Mouse (Mus musculus): Measurements from ENCODE around the gene Adgrl2. TPM values are rescaled to one million over a fixed set of nuclear protein-coding genes. Genes with fewer than 3 reads are reported as not detected.

The Adgrl2 gene
- total and polyA plus RNA-seq, 3 experiments: 0.34 to 6.6 (median 3.2) TPM

GRCm38 (mm10) chr3:148895396-148896109, 94.8 kb downstream of the Adgrl2 start:
- Histone ChIP-seq H3K27ac (ENCODE audit: insufficient read depth, low read depth) (no peak overlapping the region), H3K79me2 (replicated peaks; ENCODE audit: control insufficient read depth, extremely low read depth, insufficient read depth, poor library complexity, severe bottlenecking) (no peaks in the 10 kb centered on the region), H3K27me3 (replicated peaks) (no peaks in the 10 kb centered on the region), H3K9me3 (replicated peaks; ENCODE audit: low read length) (no peaks in the 10 kb centered on the region), H3K9ac (ENCODE audit: insufficient read depth, low read depth) (no peak overlapping the region), H3K4me3 (replicated peaks in 1 of 3; ENCODE audit: low read depth in 2 of 3, low read length in 2 of 3, poor library complexity in 1 of 3) (peak overlapping the region in 1 of 3 experiments; percentile 6), H3K4me1 (ENCODE audit: control insufficient read depth in 1 of 2, insufficient read depth in 2 of 2) (peaks cover 7 to 11% of the 10 kb centered on the region in 2 experiments), H3K36me3 (replicated peaks in 1 of 2; ENCODE audit: control insufficient read depth in 1 of 2, insufficient read depth in 1 of 2, low read length in 1 of 2) (no peaks in the 10 kb centered on the region), H3K4me2 (ENCODE audit: insufficient read depth, low read depth, poor library complexity, severe bottlenecking) (peak overlapping the region; percentile 89)
- TF ChIP-seq EP300 (IDR thresholded peaks at IDR 0.05; ENCODE audit: low read length): peak; percentile 31
- TF ChIP-seq ELF1 (IDR thresholded peaks at IDR 0.05; ENCODE audit: low read depth, low read length): no peak
- TF ChIP-seq BHLHE40 (IDR thresholded peaks at IDR 0.05; ENCODE audit: low read depth, low read length): 0 out of 2 replicates have a peak, but pooled peaks have one; percentile 21
- TF ChIP-seq USF1 (IDR thresholded peaks at IDR 0.05; ENCODE audit: low read depth, low read length): no peak
- peak; percentile 22; the same call in 1 of the 2 replicates for TF ChIP-seq MAX (IDR thresholded peaks at IDR 0.05; ENCODE audit: low read length)
- TF ChIP-seq IRF4 (IDR thresholded peaks at IDR 0.05; ENCODE audit: low read depth, low read length): no peak
- TF ChIP-seq NELFE (IDR thresholded peaks at IDR 0.05; ENCODE audit: low read depth, low read length): no peak
- TF ChIP-seq MYC (IDR thresholded peaks at IDR 0.05; ENCODE audit: low read depth, low read length): 0 out of 2 replicates have a peak, but pooled peaks have one; percentile 38
- in situ Hi-C loops (cut with MboI; ENCODE audit: low pct_ligation_motif_present, low pct_unique_long_range_greater_than_20kb, low sequenced_read_pairs): no loop called here
- dilution Hi-C loops (cut with MboI; ENCODE audit: extremely low pct_ligation_motif_present, extremely low pct_unique_long_range_greater_than_20kb, low sequenced_read_pairs): no loop called here
- no peak for DNase-seq (ENCODE audit: extremely low read depth)

GRCm38 (mm10) chr3:148894867-148895266, 95.5 kb downstream of the Adgrl2 start:
- TF ChIP-seq RAD21 (IDR thresholded peaks at IDR 0.05; ENCODE audit: low read depth, low read length): peak; percentile 2; the same call in 1 of the 2 replicates
- no peak for TF ChIP-seq CHD2 (IDR thresholded peaks at IDR 0.05; ENCODE audit: low read length)
- Histone ChIP-seq H3K4me2 (ENCODE audit: insufficient read depth, low read depth, poor library complexity, severe bottlenecking) (no peak overlapping the region), H3K36me3 (replicated peaks in 1 of 2; ENCODE audit: control insufficient read depth in 1 of 2, insufficient read depth in 1 of 2, low read length in 1 of 2) (no peaks in the 10 kb centered on the region), H3K9ac (ENCODE audit: insufficient read depth, low read depth) (no peak overlapping the region), H3K27ac (ENCODE audit: insufficient read depth, low read depth) (no peak overlapping the region), H3K79me2 (replicated peaks; ENCODE audit: control insufficient read depth, extremely low read depth, insufficient read depth, poor library complexity, severe bottlenecking) (no peaks in the 10 kb centered on the region), H3K9me3 (replicated peaks; ENCODE audit: low read length) (no peaks in the 10 kb centered on the region), H3K27me3 (replicated peaks) (no peaks in the 10 kb centered on the region), H3K4me3 (replicated peaks in 1 of 3; ENCODE audit: low read depth in 2 of 3, low read length in 2 of 3, poor library complexity in 1 of 3) (no peak overlapping the region), H3K4me1 (ENCODE audit: control insufficient read depth in 1 of 2, insufficient read depth in 2 of 2) (peaks cover 7 to 11% of the 10 kb centered on the region in 2 experiments)
- DNase-seq (ENCODE audit: extremely low read depth): no peak
- dilution Hi-C loops (cut with MboI; ENCODE audit: extremely low pct_ligation_motif_present, extremely low pct_unique_long_range_greater_than_20kb, low sequenced_read_pairs) (no loop called here), in situ Hi-C loops (cut with MboI; ENCODE audit: low pct_ligation_motif_present, low pct_unique_long_range_greater_than_20kb, low sequenced_read_pairs) (no loop called here)

- Histone ChIP-seq H3K79me2 (replicated peaks; ENCODE audit: control insufficient read depth, extremely low read depth, insufficient read depth, poor library complexity, severe bottlenecking) (no peaks in the 10 kb centered on the region), H3K27ac (ENCODE audit: insufficient read depth, low read depth) (no peak overlapping the region), H3K4me3 (replicated peaks in 1 of 3; ENCODE audit: low read depth in 2 of 3, low read length in 2 of 3, poor library complexity in 1 of 3) (no peak overlapping the region), H3K4me2 (ENCODE audit: insufficient read depth, low read depth, poor library complexity, severe bottlenecking) (no peak overlapping the region), H3K27me3 (replicated peaks) (peaks cover 4% of the 10 kb centered on the region), H3K36me3 (replicated peaks in 1 of 2; ENCODE audit: control insufficient read depth in 1 of 2, insufficient read depth in 1 of 2, low read length in 1 of 2) (no peaks in the 10 kb centered on the region), H3K9ac (ENCODE audit: insufficient read depth, low read depth) (no peak overlapping the region), H3K9me3 (replicated peaks; ENCODE audit: low read length) (no peaks in the 10 kb centered on the region), H3K4me1 (ENCODE audit: control insufficient read depth in 1 of 2, insufficient read depth in 2 of 2) (peaks cover 8 to 19% of the 10 kb centered on the region in 2 experiments)
- TF ChIP-seq POLR2A (IDR thresholded peaks at IDR 0.05; ENCODE audit: low read depth, low read length) (no peak), RAD21 (IDR thresholded peaks at IDR 0.05; ENCODE audit: low read depth, low read length) (no peak), MAZ (IDR thresholded peaks at IDR 0.05; ENCODE audit: low read depth, low read length) (no peak), MXI1 (IDR thresholded peaks at IDR 0.05; ENCODE audit: low read depth, low read length) (no peak), JUND (conservative IDR thresholded peaks at IDR 0.05; ENCODE audit: low read depth, low read length) (no peak), POLR2AphosphoS2 (IDR thresholded peaks at IDR 0.05; ENCODE audit: low read depth, low read length) (no peak), CHD2 (IDR thresholded peaks at IDR 0.05; ENCODE audit: low read length) (no peak), MAX (IDR thresholded peaks at IDR 0.05; ENCODE audit: low read length) (no peak), PAX5 (IDR thresholded peaks at IDR 0.05; ENCODE audit: low read length) (no peak), SMC3 (IDR thresholded peaks at IDR 0.05; ENCODE audit: low read depth, low read length) (no peak), NRF1 (IDR thresholded peaks at IDR 0.05; ENCODE audit: low read depth, low read length) (no peak), ELF1 (IDR thresholded peaks at IDR 0.05; ENCODE audit: low read depth, low read length) (no peak), USF1 (IDR thresholded peaks at IDR 0.05; ENCODE audit: low read depth, low read length) (no peak)
- dilution Hi-C loops (cut with MboI; ENCODE audit: extremely low pct_ligation_motif_present, extremely low pct_unique_long_range_greater_than_20kb, low sequenced_read_pairs) (no loop called here), in situ Hi-C loops (cut with MboI; ENCODE audit: low pct_ligation_motif_present, low pct_unique_long_range_greater_than_20kb, low sequenced_read_pairs) (no loop called here)
- no peak for DNase-seq (ENCODE audit: extremely low read depth)
These were observed 102.5 kb downstream of the Adgrl2 start for GRCm38 (mm10) chr3:148887902-148888301.

All from CH12.LX (cell line).